Mouse (Mus musculus): ENCODE measurements at regions not wholly inside any gene's neighbourhood (a gene's known extent, or its start where the extent isn't known, plus 50 kb on each side); places are given as distances from the start of the nearest gene placed in this dataset.

DNA sequence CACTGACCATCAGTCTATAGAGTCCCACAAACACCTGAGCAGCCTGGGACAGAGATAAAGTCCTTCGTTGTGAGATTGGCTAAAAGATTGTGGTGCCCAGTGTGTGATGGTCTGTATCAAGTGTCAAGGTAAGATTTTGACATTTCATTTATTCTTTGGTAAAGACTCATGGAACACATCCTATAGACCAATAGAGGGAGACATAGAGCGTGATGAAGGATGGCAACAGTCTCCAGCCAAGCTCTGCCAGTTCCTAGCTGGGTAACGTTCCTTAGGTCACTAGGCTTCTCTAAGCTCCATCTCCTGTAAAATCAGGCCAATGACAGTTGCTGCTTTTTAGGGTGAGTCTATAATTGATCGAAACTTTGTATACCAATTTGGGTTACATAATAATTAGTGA lies 526.0 kb downstream of the Grin2a start:
- no peak for TF ChIP-seq POLR2A (IDR thresholded peaks at IDR 0.05; ENCODE audit: borderline replicate concordance, insufficient read depth, low read length)
- TF ChIP-seq CTCF (IDR thresholded peaks at IDR 0.05; ENCODE audit: borderline replicate concordance, insufficient read depth, low read depth, low read length), result peak; percentile 64
